Mouse (Mus musculus): Measurements from ENCODE around the gene Galntl5.
A peak's percentile ranks its signal among the peaks of the same experiment; 100 is the strongest.
"Not testable (repeated sequence)": the region's sequence is repeated elsewhere in the genome, so short reads cannot be mapped to it uniquely, and the experiment has no call there.

The Galntl5 gene

DNA sequence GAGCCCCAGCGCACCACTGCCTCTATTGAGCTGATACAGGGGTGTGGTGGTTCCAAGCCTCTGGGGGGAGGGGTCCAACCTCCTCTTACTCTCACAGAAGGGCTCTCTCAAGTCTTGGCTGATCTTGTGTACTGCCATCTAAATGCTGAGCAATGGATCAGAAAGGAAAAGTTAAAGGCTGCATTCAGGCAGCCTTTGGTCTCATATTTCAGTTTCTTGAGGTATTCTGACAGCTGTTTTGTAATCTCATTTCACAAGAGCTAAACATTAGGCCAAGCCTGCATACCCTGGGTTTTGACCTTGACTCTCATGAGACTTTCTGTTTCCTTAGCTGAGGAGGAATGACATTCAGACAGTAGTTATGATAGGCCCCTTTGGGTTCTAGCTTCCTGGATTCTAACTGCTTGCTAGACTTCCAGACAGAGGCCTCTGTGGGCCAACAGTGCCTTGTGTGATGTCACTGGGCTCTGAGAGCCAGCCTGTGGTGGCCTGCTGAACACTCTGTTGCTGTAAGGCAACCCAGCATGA, at the start of gene Galntl5:
Gene Galntl5 (plus strand): TSS at position 457 of the 528 bp plus-strand sequence.
- DNase-seq (ENCODE audit: low spot score in 2 of 2), result no peak

DNA sequence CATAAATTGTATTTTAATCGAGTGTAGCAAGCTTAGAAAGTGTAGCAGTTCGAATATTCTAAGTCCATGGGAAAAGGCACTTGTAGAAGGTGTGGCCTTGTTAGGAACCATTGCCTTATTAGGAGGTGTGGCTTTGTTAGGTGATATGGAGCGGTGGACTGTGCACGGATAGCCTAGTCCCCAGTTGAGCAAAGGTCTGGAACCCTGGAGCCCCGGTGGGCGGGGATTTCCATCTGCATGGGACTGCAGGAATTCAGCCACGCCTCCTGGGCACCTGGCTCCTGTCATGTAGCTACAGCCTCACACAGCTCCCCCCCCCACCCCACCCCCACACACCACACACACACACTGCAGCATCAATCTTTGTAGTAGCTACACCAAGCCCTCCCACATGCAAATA, 34.6 kb upstream of the Galntl5 start:
- DNase-seq (ENCODE audit: low spot score in 2 of 2), result no peak

GRCm38 (mm10) chr5:25149331-25149965, 31.8 kb upstream of the Galntl5 start:
- no peak for DNase-seq (ENCODE audit: low spot score in 2 of 2)

- no peak for DNase-seq (ENCODE audit: low spot score in 2 of 2)
Observed at GRCm38 (mm10) chr5:25153491-25153890, 27.8 kb upstream of the Galntl5 start.

- no peak for DNase-seq (ENCODE audit: low spot score in 2 of 2)
Observed at GRCm38 (mm10) chr5:25153996-25154395, 27.3 kb upstream of the Galntl5 start.

DNA sequence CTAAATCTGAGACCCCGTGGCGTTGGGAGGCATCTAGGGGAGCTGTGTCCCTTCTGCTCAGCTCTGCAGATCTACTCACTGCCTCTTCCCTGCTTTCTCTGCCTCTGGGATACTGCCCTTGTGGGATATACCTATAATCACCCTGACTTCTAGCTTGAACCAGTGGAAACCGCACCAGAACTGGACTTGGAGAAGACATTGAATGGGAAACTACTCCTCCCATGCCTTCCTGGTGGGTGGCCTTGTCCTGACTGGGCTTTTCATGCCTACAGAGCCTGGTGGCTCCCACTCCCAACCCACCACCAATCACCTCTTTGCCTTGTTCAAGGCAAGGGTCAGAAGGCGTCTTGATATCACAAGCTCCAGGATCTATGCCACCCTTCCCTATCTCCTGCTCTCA, 26.4 kb upstream of the Galntl5 start:
- DNase-seq (ENCODE audit: low spot score in 2 of 2), result no peak

DNA sequence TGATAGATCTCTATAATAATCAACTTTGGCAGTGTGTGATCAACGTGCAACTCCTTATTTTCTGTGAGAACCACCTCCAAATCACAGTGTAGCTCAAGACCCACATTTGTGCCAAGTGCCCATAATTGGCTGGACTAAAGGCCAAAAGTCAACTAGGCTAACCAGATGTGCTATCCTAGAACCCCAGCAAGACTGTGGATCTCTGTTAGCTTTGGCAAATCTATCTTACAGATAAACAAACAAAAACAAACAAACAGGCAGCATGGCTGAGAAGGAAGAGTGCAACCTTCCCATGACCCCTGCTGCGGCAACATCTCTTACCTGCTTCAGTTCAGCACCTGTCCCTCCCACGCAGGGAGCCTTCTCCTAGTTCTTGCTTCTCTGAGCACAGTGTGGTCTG, 25.9 kb upstream of the Galntl5 start:
- DNase-seq (ENCODE audit: low spot score in 2 of 2), result no peak

- no peak for DNase-seq (ENCODE audit: low spot score in 2 of 2)
Observed at GRCm38 (mm10) chr5:25157136-25157535, 24.1 kb upstream of the Galntl5 start.

GRCm38 (mm10) chr5:25160515-25160914, 20.7 kb upstream of the Galntl5 start:
- DNase-seq (ENCODE audit: low spot score in 2 of 2), result peak; percentile 20 to 75

GRCm38 (mm10) chr5:25162981-25163380, 18.3 kb upstream of the Galntl5 start:
- no peak for DNase-seq (ENCODE audit: low spot score in 2 of 2)

- DNase-seq (ENCODE audit: low spot score in 2 of 2), result no peak
Observed at GRCm38 (mm10) chr5:25163938-25164337, 17.3 kb upstream of the Galntl5 start.

DNA sequence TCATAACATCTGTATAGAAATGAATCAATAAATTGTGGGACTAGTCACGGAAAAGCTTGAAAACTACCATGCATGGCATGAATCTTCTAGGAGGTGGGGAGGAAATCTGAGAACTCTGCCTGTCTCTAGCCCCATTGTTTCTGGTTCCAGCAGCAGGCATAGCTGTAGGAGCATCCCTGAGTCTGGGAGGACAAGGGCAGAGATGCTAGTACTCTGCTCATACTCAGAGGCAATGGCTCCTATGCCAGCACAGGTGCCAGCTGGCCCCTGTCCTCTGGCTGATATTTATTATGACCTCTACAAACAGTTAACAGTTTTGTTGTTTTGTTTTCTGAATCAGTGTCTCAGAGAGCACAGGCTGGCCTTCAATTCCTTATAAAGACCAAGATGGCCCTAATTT, 16.9 kb upstream of the Galntl5 start:
- no peak for DNase-seq (ENCODE audit: low spot score in 2 of 2)

DNA sequence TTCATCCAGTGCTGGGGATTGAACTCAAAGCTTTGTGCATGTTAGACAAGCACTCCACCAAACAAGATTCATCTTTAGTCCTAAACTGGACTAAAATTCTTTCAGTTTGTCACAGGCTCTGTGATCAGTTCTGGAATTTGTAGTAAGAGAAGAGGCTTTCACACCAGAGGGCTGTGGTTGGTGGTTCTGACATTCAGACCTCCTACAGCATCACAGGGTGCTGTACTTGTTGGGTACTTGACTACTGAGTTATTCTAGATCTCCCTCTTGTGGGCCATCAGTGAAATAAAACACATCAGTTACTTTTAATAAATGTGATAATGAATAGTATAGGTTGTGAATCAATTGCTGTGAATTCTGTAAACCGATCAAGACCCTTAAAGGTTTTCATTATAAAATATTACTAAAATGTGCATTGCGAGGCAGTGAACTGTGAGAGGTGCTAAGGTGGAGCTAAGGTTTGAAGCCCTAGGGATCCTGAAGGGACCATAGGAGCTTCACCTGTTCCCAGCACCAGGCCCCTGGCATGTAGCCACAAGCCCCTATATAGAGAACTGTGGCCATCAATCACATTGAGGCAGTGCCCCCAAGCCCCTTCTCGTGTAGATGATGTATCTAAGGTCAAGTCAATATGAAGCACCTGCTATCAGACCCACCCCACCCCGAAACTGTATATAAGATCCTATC, 16.0 kb upstream of the Galntl5 start:
- peak in 1 of 2 experiments; percentile 37 for DNase-seq (ENCODE audit: low spot score in 2 of 2)

DNA sequence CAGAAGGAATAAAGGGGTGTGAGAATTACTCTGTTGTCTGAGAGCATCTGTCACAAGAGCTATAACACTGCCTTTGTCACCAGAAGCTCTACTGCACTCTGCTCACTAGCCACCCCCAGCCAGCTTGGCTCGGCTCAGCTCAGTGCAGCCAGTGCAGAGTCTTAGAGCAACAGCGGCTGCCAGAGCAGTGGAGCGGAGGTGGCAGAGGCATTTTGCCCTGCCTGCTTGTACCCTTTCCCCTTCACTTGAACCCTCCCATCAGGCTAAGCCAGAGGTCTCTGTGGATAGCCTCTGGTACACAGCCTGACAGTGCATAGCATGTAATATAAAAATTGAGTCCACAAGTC, 15.5 kb upstream of the Galntl5 start:
- no peak for DNase-seq (ENCODE audit: low spot score in 2 of 2)

DNA sequence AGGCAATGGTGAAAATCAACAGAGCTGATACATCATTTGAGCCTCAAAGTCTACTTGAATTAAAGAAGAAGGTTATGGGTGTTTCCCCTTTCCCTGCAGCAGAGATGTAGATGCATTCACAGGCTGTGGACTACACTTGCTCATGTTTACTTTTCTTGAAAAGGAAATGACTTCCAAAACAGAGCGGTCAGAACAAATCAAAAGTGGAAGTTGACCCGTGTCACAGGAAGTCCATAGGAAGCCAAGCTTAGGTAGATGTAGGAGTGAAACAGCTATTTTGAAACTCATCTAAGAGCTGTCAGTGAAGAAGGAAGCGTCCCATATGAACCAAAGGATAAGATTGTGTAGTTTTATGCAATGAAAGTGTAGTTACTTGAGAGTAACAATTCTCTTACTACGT, 14.6 kb upstream of the Galntl5 start:
- DNase-seq (ENCODE audit: low spot score in 2 of 2), result no peak

- not testable (repeated sequence) for DNase-seq (ENCODE audit: low spot score in 2 of 2)
Observed at GRCm38 (mm10) chr5:25177937-25178336, 3.3 kb upstream of the Galntl5 start.

GRCm38 (mm10) chr5:25178543-25178942, 2.7 kb upstream of the Galntl5 start:
- not testable (repeated sequence) for DNase-seq (ENCODE audit: low spot score in 2 of 2)

DNA sequence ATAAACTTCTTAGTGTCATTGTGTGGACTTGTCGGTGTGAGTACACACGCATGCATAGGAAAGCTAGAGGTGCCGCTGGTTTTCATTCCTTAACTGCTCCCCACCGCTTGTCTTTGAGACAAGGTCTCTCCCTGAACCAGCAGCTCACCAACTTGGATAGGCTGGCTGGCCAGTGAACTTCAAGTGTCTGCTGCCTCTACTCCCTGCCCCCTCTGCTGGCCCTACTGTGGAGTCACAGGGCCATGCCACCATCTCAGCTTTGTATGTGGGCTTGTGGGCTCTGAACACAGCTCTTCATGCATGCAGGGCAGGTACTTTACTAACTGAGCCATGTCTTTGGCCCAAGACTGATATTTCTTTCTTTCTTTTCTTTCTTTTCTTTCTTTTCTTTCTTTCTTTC, 2.0 kb upstream of the Galntl5 start:
- no peak for DNase-seq (ENCODE audit: low spot score in 2 of 2)

GRCm38 (mm10) chr5:25179936-25180488, 1.2 kb upstream of the Galntl5 start:
- DNase-seq (ENCODE audit: low spot score in 2 of 2), result no peak

DNA sequence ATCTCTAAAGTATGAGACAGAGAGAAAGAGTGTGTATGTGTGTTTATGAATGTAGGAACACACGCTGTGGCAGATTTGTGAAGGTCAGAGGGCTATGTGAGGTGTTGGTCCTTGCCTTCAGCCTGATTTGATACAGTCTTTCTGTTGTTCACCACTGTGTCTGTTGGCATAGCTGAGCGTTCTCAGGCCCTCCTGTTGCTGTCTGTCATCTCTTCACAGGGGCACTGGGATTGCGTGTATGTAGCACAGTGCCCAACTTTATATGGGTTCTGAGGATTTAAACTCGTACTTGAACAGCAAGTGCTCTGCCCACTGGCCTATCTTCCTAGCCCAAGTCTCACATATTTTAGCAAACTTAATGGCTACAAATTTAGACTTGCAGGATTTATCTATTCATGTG, 2.3 kb downstream of the Galntl5 start:
- no peak for DNase-seq (ENCODE audit: low spot score in 2 of 2)

GRCm38 (mm10) chr5:25184594-25184993, 3.3 kb downstream of the Galntl5 start:
- no peak for DNase-seq (ENCODE audit: low spot score in 2 of 2)

DNA sequence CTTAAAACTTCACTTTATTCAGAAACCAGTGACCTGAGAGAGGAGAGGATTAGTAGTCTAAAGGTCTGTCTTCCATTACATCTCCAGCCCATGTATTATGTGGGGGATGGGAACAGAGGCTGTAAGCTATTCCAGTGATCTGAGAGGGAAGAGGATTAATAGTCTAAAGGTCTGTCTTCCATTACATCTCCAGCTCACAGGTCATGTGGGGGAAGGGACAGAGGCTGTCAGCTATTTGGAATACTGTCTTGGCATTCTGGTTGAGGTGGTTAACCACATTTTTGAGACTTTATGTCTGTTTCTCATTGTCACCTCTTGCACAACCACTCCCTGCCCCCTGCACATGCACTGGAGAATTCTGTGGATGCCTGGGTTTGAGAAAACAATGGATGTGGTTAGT, 6.5 kb downstream of the Galntl5 start:
- DNase-seq (ENCODE audit: low spot score in 2 of 2), result no peak

- no peak for DNase-seq (ENCODE audit: low spot score in 2 of 2)
Observed at GRCm38 (mm10) chr5:25188802-25189201, 7.5 kb downstream of the Galntl5 start.

Data from left cerebral cortex, adult 9 months (tissue).